Mouse (Mus musculus) G1E (cell line): ENCODE measurements around the gene Gm19345.

ENCODE experiments used
- CTCF ChIP-seq: IDR thresholded peaks from 2 replicates; pipeline ENCODE4 v1.5.1; 2012; ENCODE audit warnings: low read depth, low read length, inconsistent platforms, mixed read lengths
- TAL1 ChIP-seq: conservative IDR thresholded peaks from 2 replicates; pipeline ENCODE4 v1.6.1; 2012; ENCODE audit warnings: low read depth, low read length, inconsistent platforms, mixed read lengths

- TF ChIP-seq TAL1 (no peak), CTCF (no peak)
These were observed 1.7 kb downstream of the Gm19345 start for GRCm38 (mm10) chr7:19853526-19853925.
